Mouse (Mus musculus) G1E (cell line): ENCODE results near the gene Hoxd3.

ENCODE experiments used
- CTCF ChIP-seq: IDR thresholded peaks from 2 replicates; pipeline ENCODE4 v1.5.1; 2012; ENCODE audit warnings: low read depth, low read length, inconsistent platforms, mixed read lengths
- GATA1 ChIP-seq: IDR thresholded peaks from 2 replicates; pipeline ENCODE4 v1.6.1; 2012; ENCODE audit warnings: borderline replicate concordance, low read length, inconsistent platforms, mixed read lengths
- GATA2 ChIP-seq: IDR thresholded peaks from 2 replicates; pipeline ENCODE4 v1.6.1; 2012; ENCODE audit warnings: low read depth, low read length, inconsistent platforms, borderline replicate concordance
- TAL1 ChIP-seq: conservative IDR thresholded peaks from 2 replicates; pipeline ENCODE4 v1.6.1; 2012; ENCODE audit warnings: low read depth, low read length, inconsistent platforms, mixed read lengths

DNA sequence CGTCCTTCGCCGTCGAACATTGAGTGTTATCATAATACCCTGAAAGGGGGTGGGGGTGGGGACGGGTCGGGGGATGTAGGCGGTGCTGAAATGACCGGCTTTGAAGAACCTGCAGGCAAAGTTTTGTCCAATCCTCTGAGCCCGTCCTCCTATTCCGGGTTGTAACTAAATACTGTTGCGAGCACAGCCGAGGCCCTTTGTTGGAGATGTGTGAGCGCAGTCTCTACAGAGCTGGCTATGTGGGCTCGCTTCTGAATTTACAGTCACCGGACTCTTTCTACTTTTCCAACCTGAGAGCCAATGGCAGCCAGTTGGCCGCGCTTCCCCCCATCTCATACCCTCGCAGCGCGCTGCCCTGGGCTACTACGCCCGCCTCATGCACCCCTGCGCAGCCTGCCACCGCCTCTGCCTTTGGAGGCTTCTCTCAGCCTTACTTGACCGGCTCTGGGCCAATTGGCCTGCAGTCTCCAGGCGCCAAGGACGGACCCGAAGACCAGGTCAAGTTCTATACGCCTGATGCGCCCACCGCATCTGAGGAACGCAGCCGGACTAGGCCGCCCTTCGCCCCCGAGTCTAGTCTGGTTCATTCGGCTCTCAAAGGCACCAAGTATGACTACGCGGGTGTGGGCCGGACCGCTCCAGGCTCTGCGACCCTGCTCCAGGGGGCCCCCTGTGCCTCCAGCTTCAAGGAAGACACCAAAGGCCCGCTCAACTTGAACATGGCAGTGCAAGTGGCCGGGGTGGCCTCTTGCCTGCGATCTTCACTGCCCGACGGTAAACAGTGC, 36.7 kb upstream of the Hoxd3 start, which contains the start of gene Hoxd12:
- no peak for TF ChIP-seq CTCF
- TF ChIP-seq GATA2, result no peak
- no peak for TF ChIP-seq TAL1
- TF ChIP-seq GATA1, result no peak
